ENCODE assay signal across 10 mouse cellular contexts in the genomic region with DNA sequence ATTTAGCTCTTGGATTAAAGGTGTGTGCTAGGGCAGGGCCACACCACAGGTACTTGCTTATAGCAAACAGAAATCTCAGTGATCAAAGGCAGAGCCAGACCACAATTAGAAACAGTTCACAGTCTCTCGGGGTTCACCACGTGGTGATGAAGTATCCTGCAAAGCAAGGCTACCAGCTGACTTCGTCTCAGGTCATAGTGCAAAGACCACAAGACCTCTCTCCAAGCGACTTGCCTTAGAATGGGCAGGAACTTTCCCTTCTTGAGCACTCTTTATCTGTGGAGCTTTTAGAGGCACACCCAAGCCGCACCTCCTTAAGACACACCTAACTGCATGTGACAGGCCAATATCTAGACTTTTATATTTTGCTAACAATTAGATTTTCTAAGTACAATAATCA. TPM values are rescaled to one million over a fixed set of nuclear protein-coding genes. Genes with fewer than 3 reads are reported as not detected.
DNase-seq lines count a peak whose midpoint lies in the region; ATAC-seq lines count a peak whose summit lies in the region.
"Had no signal": no experiment of that assay in that cellular context is flagged by ENCODE, and none has a peak within 500 bp of the region (broad histone marks: within the 10 kb centered on the region; RNA-seq: fewer than 3 reads in every experiment).

No protein-coding gene starts in this region.

- H3K27me3 ChIP-seq in forebrain, embryonic 12.5 days = no peaks in the 10 kb centered on the region
- H3K27me3 ChIP-seq in forebrain, embryonic 15.5 days = no peaks in the 10 kb centered on the region
- no peaks in the 10 kb centered on the region for H3K27me3 ChIP-seq in midbrain, embryonic 11.5 days (ENCODE audit: control insufficient read depth, insufficient read depth, low read length)
- H3K27me3 ChIP-seq in midbrain, embryonic 15.5 days (replicated peaks) = no peaks in the 10 kb centered on the region
- H3K27me3 ChIP-seq in liver, embryonic 11.5 days (replicated peaks; ENCODE audit: control insufficient read depth, insufficient read depth, low read length) = no peaks in the 10 kb centered on the region

- no peak overlapping the region for H3K9ac ChIP-seq in forebrain, embryonic 12.5 days
- no peak overlapping the region for H3K9ac ChIP-seq in forebrain, embryonic 15.5 days (replicated peaks)
- H3K9ac ChIP-seq in midbrain, embryonic 11.5 days (ENCODE audit: low read length) = no peak overlapping the region
- no peak overlapping the region for H3K9ac ChIP-seq in midbrain, embryonic 15.5 days
- H3K9ac ChIP-seq in liver, embryonic 11.5 days (ENCODE audit: low read depth, low read length) = no peak overlapping the region

- peak overlapping the region; percentile 6; the same call in 1 of the 2 replicates for H3K27ac ChIP-seq in forebrain, embryonic 12.5 days
- no peak overlapping the region for H3K27ac ChIP-seq in forebrain, embryonic 15.5 days (replicated peaks)
- no peak overlapping the region for H3K27ac ChIP-seq in midbrain, embryonic 11.5 days (ENCODE audit: low read depth, low read length)
- no peak overlapping the region for H3K27ac ChIP-seq in midbrain, embryonic 15.5 days
- H3K27ac ChIP-seq in liver, embryonic 11.5 days (ENCODE audit: low read depth, low read length) = peak overlapping the region; percentile 59; the same call in 1 of the 2 replicates

- no peaks in the 10 kb centered on the region for H3K36me3 ChIP-seq in forebrain, embryonic 12.5 days (replicated peaks)
- H3K36me3 ChIP-seq in forebrain, embryonic 15.5 days = no peaks in the 10 kb centered on the region
- H3K36me3 ChIP-seq in midbrain, embryonic 11.5 days (ENCODE audit: control insufficient read depth, insufficient read depth, low read length) = no peaks in the 10 kb centered on the region
- H3K36me3 ChIP-seq in midbrain, embryonic 15.5 days (replicated peaks) = no peaks in the 10 kb centered on the region
- H3K36me3 ChIP-seq in liver, embryonic 11.5 days (ENCODE audit: control insufficient read depth, insufficient read depth, low read length) = no peaks in the 10 kb centered on the region

- no peaks in the 10 kb centered on the region for H3K9me3 ChIP-seq in forebrain, embryonic 12.5 days
- H3K9me3 ChIP-seq in forebrain, embryonic 15.5 days = no peaks in the 10 kb centered on the region
- H3K9me3 ChIP-seq in midbrain, embryonic 11.5 days (ENCODE audit: control insufficient read depth, low read length) = no peaks in the 10 kb centered on the region
- no peaks in the 10 kb centered on the region for H3K9me3 ChIP-seq in midbrain, embryonic 15.5 days
- H3K9me3 ChIP-seq in liver, embryonic 11.5 days (ENCODE audit: control insufficient read depth, low read length) = no peaks in the 10 kb centered on the region

- peaks cover 40% of the 10 kb centered on the region for H3K4me1 ChIP-seq in forebrain, embryonic 12.5 days
- H3K4me1 ChIP-seq in forebrain, embryonic 15.5 days = peaks cover 40% of the 10 kb centered on the region
- H3K4me1 ChIP-seq in midbrain, embryonic 11.5 days (ENCODE audit: control insufficient read depth, insufficient read depth, low read length) = peaks cover 15% of the 10 kb centered on the region
- peaks cover 26% of the 10 kb centered on the region for H3K4me1 ChIP-seq in midbrain, embryonic 15.5 days
- H3K4me1 ChIP-seq in liver, embryonic 11.5 days (replicated peaks; ENCODE audit: control insufficient read depth, insufficient read depth, low read length) = peaks cover 13% of the 10 kb centered on the region

- ATAC-seq in forebrain, embryonic 12.5 days (ENCODE audit: low FRiP score) = no peak
- no peak for ATAC-seq in forebrain, embryonic 15.5 days (replicated peaks)
- no peak for ATAC-seq in midbrain, embryonic 11.5 days (ENCODE audit: low FRiP score)
- no peak for ATAC-seq in midbrain, embryonic 15.5 days (replicated peaks)
- ATAC-seq in liver, embryonic 11.5 days (replicated peaks; ENCODE audit: low FRiP score) = no peak
- ATAC-seq in monocyte, adult 5-6 weeks (replicated peaks; ENCODE audit: insufficient number of reproducible peaks, low FRiP score, low TSS enrichment, poor library complexity, severe bottlenecking) = no peak
- ATAC-seq: forebrain, embryonic 16.5 days had no signal

- 68% methylated on average over 5 of the region's 5 CpGs for WGBS in forebrain, embryonic 12.5 days
- WGBS in forebrain, embryonic 15.5 days = 78% methylated on average over 5 of the region's 5 CpGs
- 68% methylated on average over 5 of the region's 5 CpGs for WGBS in midbrain, embryonic 11.5 days
- 81% methylated on average over 5 of the region's 5 CpGs for WGBS in midbrain, embryonic 15.5 days
- 44% methylated on average over 5 of the region's 5 CpGs for WGBS in liver, embryonic 11.5 days

- H3K4me3 ChIP-seq in forebrain, embryonic 12.5 days (replicated peaks) = no peak overlapping the region
- no peak overlapping the region for H3K4me3 ChIP-seq in forebrain, embryonic 15.5 days
- H3K4me3 ChIP-seq in midbrain, embryonic 11.5 days (ENCODE audit: low read depth, low read length) = no peak overlapping the region
- no peak overlapping the region for H3K4me3 ChIP-seq in midbrain, embryonic 15.5 days
- H3K4me3 ChIP-seq in liver, embryonic 11.5 days (ENCODE audit: low read depth, low read length) = no peak overlapping the region

- no peak overlapping the region for H3K4me2 ChIP-seq in forebrain, embryonic 12.5 days
- H3K4me2 ChIP-seq in forebrain, embryonic 15.5 days (replicated peaks) = no peak overlapping the region
- no peak overlapping the region for H3K4me2 ChIP-seq in midbrain, embryonic 11.5 days
- no peak overlapping the region for H3K4me2 ChIP-seq in midbrain, embryonic 15.5 days
- peak overlapping the region; percentile 44 for H3K4me2 ChIP-seq in liver, embryonic 11.5 days

- peak; percentile 64 for DNase-seq in midbrain, embryonic 11.5 days (ENCODE audit: low spot score, missing footprints)
- no peak for DNase-seq in liver, embryonic 11.5 days (ENCODE audit: low spot score)
- peak; percentile 81 for DNase-seq in yolk sac, embryonic 10.5 days (ENCODE audit: low spot score)
- no peak for DNase-seq in left cerebral cortex, adult 11 months (ENCODE audit: low spot score)
- DNase-seq: cerebellum, adult 11 months had no signal

RNA-seq across cellular contexts. Expression of gene Cnih4, which starts 4.0 kb away (rescaled TPM):
- 80.4 and 82.9 TPM in 2 replicates for polyA plus RNA-seq in forebrain, embryonic 12.5 days (2016; fragmentation: Nextera tagmentation; extraction: Ambion mirVana)
- polyA plus RNA-seq in forebrain, embryonic 15.5 days (2015; fragmentation: Nextera tagmentation; extraction: Ambion mirVana) = 72.2 and 78.9 TPM in 2 replicates
- polyA plus RNA-seq in midbrain, embryonic 11.5 days (2014; fragmentation: Nextera tagmentation; extraction: Ambion mirVana) = 93.6 and 101 TPM in 2 replicates
- polyA plus RNA-seq in midbrain, embryonic 15.5 days (2015; fragmentation: Nextera tagmentation; extraction: Ambion mirVana) = 48.2 and 60.8 TPM in 2 replicates
- 77.6 and 82.7 TPM in 2 replicates for polyA plus RNA-seq in liver, embryonic 11.5 days (2014; fragmentation: Nextera tagmentation; extraction: Ambion mirVana)
- 40.8 to 110 TPM (median 110 TPM) in 3 replicates for total RNA-seq in monocyte, adult 5-6 weeks (2017)

RNA-seq across cellular contexts. Expression of gene Nvl, which starts 4.5 kb away (rescaled TPM):
- polyA plus RNA-seq in forebrain, embryonic 12.5 days (2016; fragmentation: Nextera tagmentation; extraction: Ambion mirVana) = 44.5 and 47.2 TPM in 2 replicates
- polyA plus RNA-seq in forebrain, embryonic 15.5 days (2015; fragmentation: Nextera tagmentation; extraction: Ambion mirVana) = 45.4 and 48.9 TPM in 2 replicates
- polyA plus RNA-seq in midbrain, embryonic 11.5 days (2014; fragmentation: Nextera tagmentation; extraction: Ambion mirVana) = 35.1 and 36.9 TPM in 2 replicates
- polyA plus RNA-seq in midbrain, embryonic 15.5 days (2015; fragmentation: Nextera tagmentation; extraction: Ambion mirVana) = 43.7 and 47.1 TPM in 2 replicates
- 38.1 and 38.8 TPM in 2 replicates for polyA plus RNA-seq in liver, embryonic 11.5 days (2014; fragmentation: Nextera tagmentation; extraction: Ambion mirVana)
- total RNA-seq in monocyte, adult 5-6 weeks (2017) = 14.4 to 23.4 TPM (median 16.9 TPM) in 3 replicates

Comparison
In these comparisons a context has a peak if more than half of its experiments do, and no peak if none do; other contexts are left out.
1. H3K27ac ChIP-seq: peak in forebrain, embryonic 12.5 days (single experiment) and liver, embryonic 11.5 days (single experiment); none in forebrain, embryonic 15.5 days (single experiment), midbrain, embryonic 11.5 days (single experiment) and midbrain, embryonic 15.5 days (single experiment).
2. DNase-seq: peak in midbrain, embryonic 11.5 days (single experiment) and yolk sac, embryonic 10.5 days (single experiment); none in liver, embryonic 11.5 days (single experiment) and left cerebral cortex, adult 11 months (single experiment).